ENCODE assay signal across 8 mouse cellular contexts in genomic region chr17:49951491-49951855, GRCm38 (mm10).
DNase-seq lines count a peak whose midpoint lies in the region; ATAC-seq and TF ChIP-seq lines count a peak whose summit lies in the region.

No protein-coding gene starts in this region.

- H3K9me3 ChIP-seq in embryonic facial prominence, embryonic 14.5 days (ENCODE audit: control insufficient read depth, low read length), result no peaks in the 10 kb centered on the region
- H3K9me3 ChIP-seq in limb, embryonic 11.5 days (ENCODE audit: control insufficient read depth, low read length), result no peaks in the 10 kb centered on the region
- H3K9me3 ChIP-seq in midbrain, embryonic 14.5 days (ENCODE audit: control insufficient read depth, low read length), result no peaks in the 10 kb centered on the region

- H3K4me1 ChIP-seq in bone marrow macrophage, adult 2 months (ENCODE audit: control insufficient read depth, insufficient read depth, low read length), result no peaks in the 10 kb centered on the region
- H3K4me1 ChIP-seq in embryonic facial prominence, embryonic 14.5 days (ENCODE audit: control insufficient read depth, insufficient read depth, low read length), result no peaks in the 10 kb centered on the region
- no peaks in the 10 kb centered on the region for H3K4me1 ChIP-seq in kidney, adult 2 months (ENCODE audit: control insufficient read depth, insufficient read depth, low read length)
- H3K4me1 ChIP-seq in limb, embryonic 11.5 days (ENCODE audit: control insufficient read depth, insufficient read depth, low read length), result no peaks in the 10 kb centered on the region
- peaks cover 9% of the 10 kb centered on the region; the same call in 1 of the 2 replicates for H3K4me1 ChIP-seq in midbrain, embryonic 14.5 days (ENCODE audit: control insufficient read depth, insufficient read depth, low read length)

- 6% methylated on average over 7 of the region's 7 CpGs for WGBS in embryonic facial prominence, embryonic 14.5 days
- WGBS in kidney, adult 2 months, result 6% methylated on average over 7 of the region's 7 CpGs
- 12% methylated on average over 7 of the region's 7 CpGs for whole genome bisulfite sequencing in limb, embryonic 11.5 days
- WGBS in midbrain, embryonic 14.5 days, result 9% methylated on average over 7 of the region's 7 CpGs

- no peaks in the 10 kb centered on the region for H3K36me3 ChIP-seq in embryonic facial prominence, embryonic 14.5 days (ENCODE audit: control insufficient read depth, insufficient read depth, low read length)
- no peaks in the 10 kb centered on the region for H3K36me3 ChIP-seq in kidney, adult 2 months (ENCODE audit: control insufficient read depth, insufficient read depth, low read length)
- no peaks in the 10 kb centered on the region for H3K36me3 ChIP-seq in limb, embryonic 11.5 days (ENCODE audit: control insufficient read depth, insufficient read depth, low read length)
- H3K36me3 ChIP-seq in midbrain, embryonic 14.5 days (ENCODE audit: control insufficient read depth, insufficient read depth, low read length), result no peaks in the 10 kb centered on the region

- DNase-seq in 416B (ENCODE audit: low read depth), result peak; percentile 82
- DNase-seq in embryonic facial prominence, embryonic 14.5 days (ENCODE audit: low spot score), result peak; percentile 89
- peak; percentile 88 for DNase-seq in heart, adult 8-10 months (ENCODE audit: low spot score)
- DNase-seq in kidney, adult 2 months, result peak; percentile 75
- peak; percentile 90 for DNase-seq in limb, embryonic 11.5 days (ENCODE audit: low spot score)
- DNase-seq in midbrain, embryonic 14.5 days, result peak; percentile 97
- peak; percentile 57 to 74 for DNase-seq in spleen, postnatal 36 days (ENCODE audit: low spot score in 2 of 2)

- ATAC-seq in embryonic facial prominence, embryonic 14.5 days (ENCODE audit: low read depth), result peak; percentile 33; the same call in 1 of the 2 replicates
- no peak for ATAC-seq in limb, embryonic 11.5 days (ENCODE audit: insufficient number of reproducible peaks, low FRiP score, low TSS enrichment, low read depth)
- peak; percentile 48; the same call in 1 of the 2 replicates for ATAC-seq in midbrain, embryonic 14.5 days (ENCODE audit: low FRiP score, low TSS enrichment)

- no peak for TF ChIP-seq CTCF in bone marrow macrophage, adult 2 months (IDR thresholded peaks at IDR 0.05; ENCODE audit: low read depth, low read length)
- TF ChIP-seq CTCF in kidney, adult 2 months (conservative IDR thresholded peaks at IDR 0.05; ENCODE audit: insufficient read depth, insufficient read length, low read depth, low read length), result peak; percentile 57

- H3K27me3 ChIP-seq in embryonic facial prominence, embryonic 14.5 days (replicated peaks; ENCODE audit: control insufficient read depth, insufficient read depth, low read length), result no peaks in the 10 kb centered on the region
- H3K27me3 ChIP-seq in kidney, adult 2 months (replicated peaks; ENCODE audit: control insufficient read depth, insufficient read depth, low read length), result no peaks in the 10 kb centered on the region
- H3K27me3 ChIP-seq in limb, embryonic 11.5 days (ENCODE audit: control insufficient read depth, insufficient read depth, low read length), result no peaks in the 10 kb centered on the region
- H3K27me3 ChIP-seq in midbrain, embryonic 14.5 days (ENCODE audit: control insufficient read depth, insufficient read depth, low read length), result 0 out of 2 replicates have a peak, but pooled peaks cover 5% of the 10 kb centered on the region

- H3K4me3 ChIP-seq in bone marrow macrophage, adult 2 months (ENCODE audit: insufficient read depth, low read length), result peak overlapping the region; percentile 46
- peak overlapping the region; percentile 10 for H3K4me3 ChIP-seq in embryonic facial prominence, embryonic 14.5 days (ENCODE audit: low read depth, low read length)
- H3K4me3 ChIP-seq in kidney, adult 2 months (ENCODE audit: insufficient read depth, low read depth, low read length), result no peak overlapping the region
- no peak overlapping the region for H3K4me3 ChIP-seq in limb, embryonic 11.5 days (ENCODE audit: low read depth, low read length)
- H3K4me3 ChIP-seq in midbrain, embryonic 14.5 days (replicated peaks; ENCODE audit: low read depth, low read length), result peak overlapping the region; percentile 10

- H3K9ac ChIP-seq in embryonic facial prominence, embryonic 14.5 days (ENCODE audit: low read depth, low read length), result peak overlapping the region; percentile 1; the same call in 1 of the 2 replicates
- no peak overlapping the region for H3K9ac ChIP-seq in limb, embryonic 11.5 days (ENCODE audit: low read length)
- peak overlapping the region; percentile 32 for H3K9ac ChIP-seq in midbrain, embryonic 14.5 days (replicated peaks; ENCODE audit: low read length)

- H3K27ac ChIP-seq in bone marrow macrophage, adult 2 months (ENCODE audit: insufficient read depth, low read depth, low read length), result no peak overlapping the region
- H3K27ac ChIP-seq in embryonic facial prominence, embryonic 14.5 days (replicated peaks; ENCODE audit: low read depth, low read length), result no peak overlapping the region
- no peak overlapping the region for H3K27ac ChIP-seq in kidney, adult 2 months (ENCODE audit: insufficient read depth, low read depth, low read length)
- H3K27ac ChIP-seq in limb, embryonic 11.5 days (replicated peaks; ENCODE audit: low read depth, low read length), result no peak overlapping the region
- H3K27ac ChIP-seq in midbrain, embryonic 14.5 days (replicated peaks; ENCODE audit: low read depth, low read length), result no peak overlapping the region

- TF ChIP-seq POLR2A in bone marrow macrophage, adult 2 months (IDR thresholded peaks at IDR 0.05; ENCODE audit: borderline replicate concordance, low read depth, low read length), result no peak
- no peak for TF ChIP-seq POLR2A in kidney, adult 2 months (IDR thresholded peaks at IDR 0.05; ENCODE audit: low read depth, low read length)

- H3K4me2 ChIP-seq in embryonic facial prominence, embryonic 14.5 days (ENCODE audit: low read depth, low read length), result peak overlapping the region; percentile 39
- no peak overlapping the region for H3K4me2 ChIP-seq in limb, embryonic 11.5 days (ENCODE audit: low read depth, severe bottlenecking)
- H3K4me2 ChIP-seq in midbrain, embryonic 14.5 days (ENCODE audit: low read length), result peak overlapping the region; percentile 53

Comparison
In these comparisons a context has a peak if more than half of its experiments do, and no peak if none do; other contexts are left out.
1. H3K4me3 ChIP-seq: peak in bone marrow macrophage, adult 2 months (single experiment), embryonic facial prominence, embryonic 14.5 days (single experiment) and midbrain, embryonic 14.5 days (single experiment); none in kidney, adult 2 months (single experiment) and limb, embryonic 11.5 days (single experiment).
2. Peak in every context shown above with its lines, with median percentiles within 50 percentile points of each other: DNase-seq.